Mouse (Mus musculus): ENCODE data around the gene Zic4. TPM values are rescaled to one million over a fixed set of nuclear protein-coding genes. Genes with fewer than 3 reads are reported as not detected.

Gene Zic4
- polyA plus RNA-seq, 1 experiment from 2014 or later: not detected

DNA sequence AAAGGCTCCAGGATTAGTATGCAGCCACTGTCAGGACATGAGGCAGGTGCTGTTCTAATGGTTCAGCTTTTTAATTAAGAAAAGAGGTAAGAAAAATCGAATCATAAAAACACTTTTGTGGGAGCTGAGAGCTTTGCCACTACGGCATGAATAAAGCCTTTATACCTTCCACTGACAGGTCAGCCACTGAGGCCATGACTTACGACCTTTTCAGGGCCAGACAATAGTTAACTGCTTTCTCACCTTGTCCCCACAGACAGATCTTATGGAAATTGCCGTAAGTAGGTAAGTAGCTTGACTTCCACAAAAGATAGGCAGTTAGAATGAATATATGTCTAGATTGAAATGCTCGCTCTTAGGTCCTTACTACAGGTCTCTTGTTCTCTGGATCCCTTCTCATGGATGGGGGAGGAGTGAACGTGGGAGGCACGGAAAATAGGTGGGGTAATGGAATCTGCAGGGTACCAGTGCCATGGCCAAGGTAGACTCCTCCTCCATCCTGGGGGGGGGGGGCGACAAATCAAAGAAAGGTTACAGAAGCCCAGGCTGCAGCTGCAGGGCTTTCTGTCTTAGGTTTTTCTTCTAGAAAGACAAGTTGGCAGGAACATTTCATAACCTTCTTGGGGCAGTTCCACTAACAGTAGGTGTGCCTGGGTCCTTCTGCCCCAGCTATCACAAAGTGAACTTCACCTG is 31.3 kb downstream of the Zic4 start:
- no peak overlapping the region for H3K27ac ChIP-seq
- WGBS (ENCODE audit: insufficient replicate concordance): 11% methylated on average over 8 of the region's 8 CpGs
- peaks cover 93% of the 10 kb centered on the region for H3K27me3 ChIP-seq
- no peaks in the 10 kb centered on the region for H3K36me3 ChIP-seq
- no peaks in the 10 kb centered on the region for H3K4me1 ChIP-seq (replicated peaks)
- ATAC-seq (ENCODE audit: low read depth) (no peak), DNase-seq (no peak)
- no peak overlapping the region for H3K4me2 ChIP-seq
- H3K9me3 ChIP-seq (replicated peaks): no peaks in the 10 kb centered on the region
- no peak overlapping the region for H3K4me3 ChIP-seq (replicated peaks)
- no peak overlapping the region for H3K9ac ChIP-seq

GRCm38 (mm10) chr9:91394211-91394646 is 32.0 kb downstream of the Zic4 start:
- Histone ChIP-seq H3K4me3 (replicated peaks) (no peak overlapping the region), H3K27ac (no peak overlapping the region), H3K9ac (no peak overlapping the region), H3K4me2 (no peak overlapping the region), H3K27me3 (peaks cover 92% of the 10 kb centered on the region), H3K36me3 (no peaks in the 10 kb centered on the region), H3K4me1 (replicated peaks) (no peaks in the 10 kb centered on the region), H3K9me3 (replicated peaks) (no peaks in the 10 kb centered on the region)
- ATAC-seq (ENCODE audit: low read depth): no peak
- WGBS (ENCODE audit: insufficient replicate concordance): 2% methylated on average over 14 of the region's 14 CpGs
- no peak for DNase-seq

GRCm38 (mm10) chr9:91395066-91395772 is 33.0 kb downstream of the Zic4 start:
- Histone ChIP-seq H3K36me3 (no peaks in the 10 kb centered on the region), H3K27me3 (peaks cover 92% of the 10 kb centered on the region), H3K9ac (no peak overlapping the region), H3K4me1 (replicated peaks) (no peaks in the 10 kb centered on the region), H3K4me3 (replicated peaks) (no peak overlapping the region), H3K9me3 (replicated peaks) (no peaks in the 10 kb centered on the region), H3K27ac (no peak overlapping the region), H3K4me2 (no peak overlapping the region)
- ATAC-seq (ENCODE audit: low read depth) (no peak), DNase-seq (no peak)
- 10% methylated on average over 14 of the region's 14 CpGs for WGBS (ENCODE audit: insufficient replicate concordance)

GRCm38 (mm10) chr9:91399976-91400375 is 37.8 kb downstream of the Zic4 start:
- Histone ChIP-seq H3K4me2 (no peak overlapping the region), H3K27me3 (peaks cover 96% of the 10 kb centered on the region), H3K36me3 (no peaks in the 10 kb centered on the region), H3K9me3 (replicated peaks) (no peaks in the 10 kb centered on the region), H3K27ac (no peak overlapping the region), H3K4me3 (replicated peaks) (no peak overlapping the region), H3K9ac (no peak overlapping the region), H3K4me1 (replicated peaks) (no peaks in the 10 kb centered on the region)
- WGBS (ENCODE audit: insufficient replicate concordance): 21% methylated on average over 7 of the region's 7 CpGs
- DNase-seq (no peak), ATAC-seq (ENCODE audit: low read depth) (no peak)

DNA sequence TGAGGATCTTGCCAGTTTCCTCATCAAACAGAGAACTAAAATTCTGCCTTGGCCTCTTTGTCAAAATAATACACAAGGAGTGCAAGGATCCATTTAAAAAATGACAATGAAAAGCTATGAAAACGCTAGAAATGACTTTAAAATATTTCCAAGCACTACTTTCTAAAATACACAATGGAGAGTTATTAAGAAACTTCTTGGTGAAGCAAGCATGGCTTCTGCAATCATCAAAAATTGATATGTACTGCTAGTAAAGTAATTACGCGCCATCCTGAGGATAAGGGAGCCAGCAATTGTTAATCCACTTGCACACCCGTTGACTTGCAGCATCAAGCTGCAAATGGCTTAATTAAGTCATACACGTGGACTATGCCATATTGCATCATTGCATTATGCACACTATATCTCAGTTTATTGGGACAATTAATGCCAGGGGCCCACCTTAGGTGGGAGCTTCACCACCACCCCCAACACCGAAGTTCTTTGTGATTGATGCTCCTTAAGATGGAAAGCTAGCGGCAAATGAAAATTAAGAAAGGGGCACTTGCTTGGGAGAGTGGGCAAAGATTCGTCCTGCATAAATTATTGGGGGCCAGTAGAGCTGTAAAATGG is 38.4 kb downstream of the Zic4 start:
- Histone ChIP-seq H3K4me1 (replicated peaks) (no peaks in the 10 kb centered on the region), H3K36me3 (no peaks in the 10 kb centered on the region), H3K4me3 (replicated peaks) (no peak overlapping the region), H3K9ac (no peak overlapping the region), H3K27me3 (peaks cover 96% of the 10 kb centered on the region), H3K9me3 (replicated peaks) (no peaks in the 10 kb centered on the region), H3K4me2 (no peak overlapping the region), H3K27ac (no peak overlapping the region)
- ATAC-seq (ENCODE audit: low read depth) (no peak), DNase-seq (no peak)
- 9% methylated on average over 8 of the region's 8 CpGs for WGBS (ENCODE audit: insufficient replicate concordance)

DNA sequence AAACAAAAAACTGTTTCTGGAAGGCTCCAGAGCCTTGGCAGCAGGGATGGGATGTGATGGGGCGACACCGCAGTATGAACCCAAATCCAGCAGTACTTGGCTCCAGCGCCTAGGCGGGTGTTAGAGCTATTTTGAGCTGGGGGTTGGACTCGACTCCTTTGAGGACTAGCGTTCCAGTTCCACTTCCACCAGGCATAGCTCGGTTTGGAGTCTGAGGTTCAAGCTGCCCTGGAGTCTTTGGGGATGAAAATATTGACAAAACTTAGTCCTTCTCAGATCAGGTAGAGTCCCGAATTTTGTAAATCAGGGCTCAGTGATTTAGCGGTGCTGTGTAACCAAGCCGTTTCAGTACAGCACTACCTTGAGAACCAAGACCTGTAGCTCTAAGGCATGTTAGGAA is 39.3 kb downstream of the Zic4 start:
- Histone ChIP-seq H3K4me2 (no peak overlapping the region), H3K4me1 (replicated peaks) (no peaks in the 10 kb centered on the region), H3K27me3 (peaks cover 96% of the 10 kb centered on the region), H3K9ac (no peak overlapping the region), H3K9me3 (replicated peaks) (no peaks in the 10 kb centered on the region), H3K36me3 (no peaks in the 10 kb centered on the region), H3K27ac (no peak overlapping the region), H3K4me3 (replicated peaks) (no peak overlapping the region)
- no peak for DNase-seq
- ATAC-seq (ENCODE audit: low read depth): no peak
- 3% methylated on average over 10 of the region's 10 CpGs for WGBS (ENCODE audit: insufficient replicate concordance)

- Histone ChIP-seq H3K36me3 (no peaks in the 10 kb centered on the region), H3K4me1 (replicated peaks) (no peaks in the 10 kb centered on the region), H3K4me3 (replicated peaks) (no peak overlapping the region), H3K4me2 (no peak overlapping the region), H3K9ac (no peak overlapping the region), H3K27me3 (peaks cover 89% of the 10 kb centered on the region), H3K9me3 (replicated peaks) (no peaks in the 10 kb centered on the region), H3K27ac (no peak overlapping the region)
- DNase-seq (no peak), ATAC-seq (ENCODE audit: low read depth) (no peak)
- 4% methylated on average over 13 of the region's 13 CpGs for WGBS (ENCODE audit: insufficient replicate concordance)
These were observed 42.0 kb downstream of the Zic4 start for GRCm38 (mm10) chr9:91404229-91404628.

DNA sequence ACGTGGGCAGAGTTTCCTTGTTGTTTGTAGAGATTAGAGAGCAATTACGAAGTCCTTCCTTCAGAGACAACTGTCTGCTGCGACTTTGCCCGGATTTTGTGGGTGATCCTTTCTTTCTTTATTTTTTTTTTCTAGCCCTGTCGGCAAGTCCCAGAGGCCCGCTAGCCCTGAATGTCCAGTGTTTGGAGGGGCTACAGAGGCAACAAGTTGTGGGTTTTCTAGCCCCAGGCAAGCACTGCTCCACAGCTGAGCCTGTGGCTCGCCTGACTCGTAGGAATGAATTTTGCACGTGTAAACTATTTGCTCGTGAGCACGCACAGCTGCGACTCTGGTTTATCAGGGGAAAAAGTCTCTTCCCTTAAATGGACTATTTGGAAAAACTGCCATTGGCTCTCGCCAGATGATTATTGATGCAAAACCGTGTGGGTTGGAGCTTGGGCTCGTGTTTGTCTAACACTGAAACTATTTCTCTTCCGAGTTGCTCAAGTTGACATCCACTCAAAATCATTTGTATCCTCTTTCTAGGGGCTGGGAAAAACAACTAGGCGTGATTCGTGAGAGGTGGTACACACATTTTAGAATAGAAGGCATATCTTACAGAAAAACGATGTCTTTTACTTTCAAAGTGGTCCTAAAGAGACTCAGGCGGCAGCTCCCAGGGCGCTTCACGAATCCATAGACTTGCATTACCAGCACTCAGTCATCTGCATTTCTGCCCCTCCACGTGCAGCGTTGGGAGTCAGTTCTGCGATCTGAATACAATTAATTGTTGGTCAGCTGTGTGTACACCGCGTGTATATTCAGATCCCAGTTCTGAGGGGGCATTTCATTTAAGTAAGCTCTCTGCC is 42.9 kb downstream of the Zic4 start:
- Histone ChIP-seq H3K4me3 (replicated peaks) (no peak overlapping the region), H3K9me3 (replicated peaks) (no peaks in the 10 kb centered on the region), H3K4me2 (no peak overlapping the region), H3K27me3 (peaks cover 88% of the 10 kb centered on the region), H3K9ac (no peak overlapping the region), H3K4me1 (replicated peaks) (no peaks in the 10 kb centered on the region), H3K27ac (no peak overlapping the region), H3K36me3 (no peaks in the 10 kb centered on the region)
- no peak for ATAC-seq (ENCODE audit: low read depth)
- DNase-seq: no peak
- WGBS (ENCODE audit: insufficient replicate concordance): 2% methylated on average over 27 of the region's 27 CpGs

- no peaks in the 10 kb centered on the region for H3K4me1 ChIP-seq (replicated peaks)
- no peak overlapping the region for H3K4me2 ChIP-seq
- 2% methylated on average over 16 of the region's 16 CpGs for WGBS (ENCODE audit: insufficient replicate concordance)
- H3K27ac ChIP-seq: no peak overlapping the region
- peaks cover 87% of the 10 kb centered on the region for H3K27me3 ChIP-seq
- no peak overlapping the region for H3K4me3 ChIP-seq (replicated peaks)
- no peaks in the 10 kb centered on the region for H3K36me3 ChIP-seq
- H3K9ac ChIP-seq: no peak overlapping the region
- no peak for ATAC-seq (ENCODE audit: low read depth)
- H3K9me3 ChIP-seq (replicated peaks): no peaks in the 10 kb centered on the region
- DNase-seq: no peak
These were observed 43.6 kb downstream of the Zic4 start for GRCm38 (mm10) chr9:91405753-91406178.

- Histone ChIP-seq H3K9me3 (replicated peaks) (no peaks in the 10 kb centered on the region), H3K36me3 (no peaks in the 10 kb centered on the region), H3K27ac (no peak overlapping the region), H3K4me2 (no peak overlapping the region), H3K4me1 (replicated peaks) (no peaks in the 10 kb centered on the region), H3K9ac (no peak overlapping the region), H3K27me3 (peaks cover 82% of the 10 kb centered on the region), H3K4me3 (replicated peaks) (no peak overlapping the region)
- ATAC-seq (ENCODE audit: low read depth) (no peak), DNase-seq (no peak)
- WGBS (ENCODE audit: insufficient replicate concordance): 2% methylated on average over 6 of the region's 6 CpGs
These were observed 44.1 kb downstream of the Zic4 start for GRCm38 (mm10) chr9:91406258-91406763.

- H3K4me1 ChIP-seq (replicated peaks): no peaks in the 10 kb centered on the region
- H3K9ac ChIP-seq: no peak overlapping the region
- ATAC-seq (ENCODE audit: low read depth) (no peak), DNase-seq (no peak)
- 0% methylated on average over 3 of the region's 3 CpGs for WGBS (ENCODE audit: insufficient replicate concordance)
- peaks cover 56% of the 10 kb centered on the region for H3K27me3 ChIP-seq
- H3K36me3 ChIP-seq: no peaks in the 10 kb centered on the region
- no peak overlapping the region for H3K27ac ChIP-seq
- H3K4me2 ChIP-seq: no peak overlapping the region
- H3K9me3 ChIP-seq (replicated peaks): no peaks in the 10 kb centered on the region
- no peak overlapping the region for H3K4me3 ChIP-seq (replicated peaks)
These were observed 47.6 kb downstream of the Zic4 start for GRCm38 (mm10) chr9:91409771-91410170.
